Mouse (Mus musculus): ENCODE measurements around the gene Bend3.
"Not testable (repeated sequence)": the region's sequence is repeated elsewhere in the genome, so short reads cannot be mapped to it uniquely, and the experiment has no call there.

Bend3 gene

DNA sequence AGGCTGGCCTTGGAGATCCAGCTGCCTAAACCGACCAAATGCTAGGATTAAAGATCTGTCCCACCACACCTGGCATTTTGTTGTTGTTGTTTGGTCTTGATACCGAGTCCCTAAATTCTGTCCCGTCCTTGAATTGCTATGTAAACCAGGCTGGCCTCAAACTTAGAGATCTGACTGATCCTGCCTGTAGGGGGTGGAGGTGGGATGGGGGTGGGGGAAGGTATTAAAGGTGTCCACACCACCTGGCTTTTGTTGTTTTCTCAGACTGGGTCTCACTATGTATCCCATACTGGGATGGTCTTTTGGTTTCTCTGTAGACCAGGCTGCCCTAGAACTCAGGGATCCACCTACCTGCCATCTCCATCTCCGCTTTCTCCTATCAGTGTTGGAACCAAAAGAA lies 2.5 kb downstream of the Bend3 start:
- DNase-seq = no peak

DNA sequence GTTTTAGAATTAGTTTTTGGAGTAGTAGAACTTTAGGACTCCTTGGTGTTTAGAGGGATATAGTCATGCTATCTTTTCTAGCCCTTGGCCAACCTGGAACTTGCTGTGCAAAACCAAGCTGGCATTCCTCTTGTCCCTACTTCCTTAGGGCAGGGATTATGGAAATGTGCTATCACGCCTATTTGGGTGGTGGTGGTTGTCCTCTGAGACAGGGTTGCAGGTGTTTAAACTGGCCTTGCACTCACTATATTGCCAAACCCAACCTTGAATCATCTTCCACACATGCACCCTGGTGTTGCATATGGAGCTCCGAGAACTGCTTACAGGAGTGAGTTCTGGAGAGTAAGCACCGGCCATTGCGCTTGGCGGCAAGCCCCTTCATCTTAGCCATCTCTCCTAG lies 3.4 kb downstream of the Bend3 start:
- DNase-seq = no peak

DNA sequence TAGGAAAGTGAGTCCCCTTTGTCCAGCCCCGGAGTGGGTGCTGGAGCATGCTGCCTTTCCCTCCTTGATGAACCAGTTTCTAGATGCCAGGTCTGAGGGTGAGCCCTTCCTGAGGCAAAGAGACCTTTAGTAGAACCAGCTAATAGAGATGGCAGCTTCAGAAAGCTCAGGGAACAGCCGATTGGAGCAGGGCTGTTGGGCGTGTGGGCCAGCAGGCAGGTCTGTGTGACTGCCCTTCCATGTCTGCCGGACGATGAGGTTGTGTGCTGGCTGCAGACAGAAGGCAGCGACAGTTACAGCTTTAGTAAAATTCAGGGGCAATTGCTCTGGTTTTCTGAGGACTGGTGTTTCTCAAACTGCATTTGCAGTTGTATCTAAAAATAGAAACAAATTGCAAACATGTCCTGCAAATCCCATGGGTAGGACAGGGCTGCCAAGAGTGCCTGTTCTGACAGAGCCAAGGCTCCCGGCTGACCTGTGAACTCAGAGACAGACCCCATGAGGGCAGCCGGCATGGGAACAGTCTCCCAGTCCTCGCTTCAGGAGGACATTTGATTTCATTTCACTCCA lies 4.9 kb downstream of the Bend3 start:
- DNase-seq = no peak

DNA sequence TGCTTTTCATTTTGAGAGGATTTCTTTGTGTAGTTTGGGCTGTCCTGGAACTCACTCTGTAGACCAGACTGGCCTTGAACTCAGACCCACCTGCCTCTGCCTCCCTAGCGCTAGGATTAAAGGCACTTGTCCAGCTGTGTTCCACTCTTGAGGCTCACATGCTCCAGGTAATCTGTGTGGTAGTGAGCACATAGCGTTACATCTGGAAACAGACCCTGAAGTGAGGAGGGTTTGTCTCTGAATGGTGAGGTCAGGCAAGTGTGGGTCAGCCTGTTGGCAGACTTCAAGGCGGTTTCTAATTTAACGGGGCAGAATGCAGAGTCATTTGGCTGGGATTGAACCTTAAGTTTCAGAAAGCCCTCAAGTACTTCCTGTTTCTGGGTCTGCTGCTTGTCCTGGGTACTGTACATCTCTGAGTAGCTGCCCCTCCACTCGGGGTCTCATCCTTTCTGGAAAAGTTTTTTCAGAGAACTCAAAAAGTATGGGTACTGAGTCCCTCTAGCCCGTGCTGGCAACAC lies 7.2 kb downstream of the Bend3 start:
- DNase-seq = no peak

DNA sequence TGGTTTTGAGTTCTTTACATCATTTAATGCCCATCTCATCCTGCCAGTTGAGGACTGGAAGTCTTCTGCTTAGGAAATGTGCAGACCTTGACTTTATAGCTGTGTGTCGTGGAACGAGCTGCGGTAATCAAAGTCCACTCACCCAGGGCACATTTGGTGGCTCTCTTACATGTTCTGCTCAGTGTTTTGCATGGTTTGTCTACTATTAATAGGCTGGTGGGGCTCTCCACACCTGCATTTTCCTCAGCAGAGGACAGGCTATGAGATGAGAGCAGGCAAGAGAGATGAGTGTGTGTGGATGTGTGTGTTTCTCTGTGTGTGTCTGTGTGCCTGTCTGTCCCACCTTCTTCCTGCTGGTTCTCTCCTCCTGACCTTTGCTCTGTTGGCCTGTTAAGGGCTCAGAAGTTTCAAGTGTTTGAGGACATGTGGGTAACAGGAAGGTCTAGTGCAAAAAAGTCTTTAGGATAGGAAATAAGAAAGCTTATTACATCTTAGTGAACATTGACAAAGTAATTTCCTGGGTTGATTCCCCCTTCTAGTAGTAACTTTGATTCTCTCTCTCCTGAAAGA lies 8.9 kb downstream of the Bend3 start:
- no peak for DNase-seq

DNA sequence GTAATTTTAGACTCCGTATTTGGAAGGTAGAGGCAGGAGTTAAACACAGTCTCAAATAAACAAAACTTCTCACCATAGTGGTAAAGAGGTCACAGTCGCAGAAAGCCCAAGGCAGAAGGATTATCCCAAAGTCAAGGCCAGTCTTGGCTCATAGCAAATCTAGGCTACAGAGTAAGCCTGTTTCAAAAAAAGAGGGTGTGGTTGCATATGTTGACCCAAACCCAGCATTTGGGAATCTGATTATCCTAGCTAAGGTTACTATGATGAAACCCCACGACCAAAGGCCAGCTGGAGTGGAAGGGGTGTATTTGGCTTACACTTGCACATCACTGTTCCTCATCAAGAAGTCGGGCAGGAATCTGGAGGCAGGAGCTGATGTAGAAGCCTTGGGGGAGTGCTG lies 9.6 kb downstream of the Bend3 start:
- DNase-seq = no peak

DNA sequence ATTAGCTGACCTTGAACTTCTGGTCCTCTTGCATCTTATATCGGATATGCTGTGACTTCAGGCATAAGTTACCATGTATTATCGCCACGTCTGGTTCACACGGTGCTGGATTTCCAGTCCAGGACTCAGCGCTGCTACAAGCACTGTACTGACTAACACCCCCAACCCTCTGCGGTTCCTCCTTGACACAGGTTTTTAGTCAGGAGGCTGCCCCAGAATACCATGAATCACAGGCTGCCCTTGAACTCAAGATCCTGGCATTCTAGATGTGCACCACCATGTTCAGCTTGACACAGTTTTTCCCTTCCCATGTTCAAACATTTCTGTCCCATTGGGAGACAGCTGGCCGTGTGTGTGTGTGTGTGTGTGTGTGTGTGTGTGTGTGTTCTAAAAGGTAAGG lies 10.5 kb downstream of the Bend3 start:
- DNase-seq = no peak

DNA sequence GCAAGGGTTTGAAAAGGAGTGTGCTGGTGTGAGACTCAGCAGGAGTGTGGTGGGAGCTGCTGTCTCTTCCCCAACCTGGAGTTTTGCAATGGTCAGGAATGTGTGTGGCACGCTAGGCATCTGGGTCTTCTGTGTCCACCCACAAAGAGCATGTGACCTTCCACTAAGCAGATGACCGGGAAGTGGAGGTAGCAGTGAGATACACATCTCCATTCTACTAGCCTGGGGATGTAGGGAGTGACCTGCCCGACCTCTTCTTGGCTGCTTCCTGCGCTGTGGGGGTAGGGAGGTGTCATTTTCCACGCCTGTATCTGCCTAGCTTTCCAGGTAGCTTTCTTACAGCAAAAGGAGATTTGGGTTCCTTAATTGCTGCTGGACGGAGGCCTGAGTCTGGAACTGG lies 10.9 kb downstream of the Bend3 start:
- DNase-seq = no peak

DNA sequence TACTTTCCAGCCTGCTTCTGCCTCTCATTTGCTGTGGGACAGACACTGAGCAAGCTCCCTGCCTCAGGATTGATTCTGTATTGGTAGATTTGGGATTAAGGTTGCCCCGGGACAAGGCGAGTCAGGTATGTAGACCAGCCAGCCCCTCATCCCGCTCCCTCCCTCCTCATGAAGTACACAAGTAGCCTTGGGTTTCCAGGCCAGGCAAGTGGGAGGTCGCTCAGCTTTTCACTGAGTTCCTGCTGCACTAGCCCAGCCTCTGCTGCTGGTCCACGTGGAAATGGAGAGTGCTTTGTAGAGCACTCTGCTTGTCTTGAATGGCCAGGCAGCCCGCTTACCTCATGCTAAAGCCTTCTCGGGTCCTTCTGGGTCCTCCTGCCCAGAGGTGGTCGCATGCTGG lies 11.4 kb downstream of the Bend3 start:
- no peak for DNase-seq

DNA sequence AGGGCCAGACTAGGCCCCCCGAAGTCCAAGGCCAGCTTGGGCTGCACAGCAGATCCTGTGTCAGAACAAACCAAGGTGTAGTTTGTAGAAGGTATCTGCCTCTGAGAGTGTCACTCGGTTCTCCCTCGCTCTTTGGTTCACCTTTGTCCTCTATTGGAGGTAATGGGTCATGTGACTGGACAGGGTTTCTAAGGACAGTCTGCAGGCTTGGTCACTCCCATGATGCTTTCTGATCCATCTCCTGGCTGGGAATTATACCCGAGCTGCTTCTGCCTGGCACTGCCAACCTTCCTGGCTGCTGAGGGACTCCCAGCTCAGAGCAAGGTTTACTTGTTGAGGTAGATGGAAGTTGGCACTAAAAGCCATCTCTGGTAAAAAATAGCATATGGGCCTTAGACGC lies 12.2 kb downstream of the Bend3 start:
- no peak for DNase-seq

DNA sequence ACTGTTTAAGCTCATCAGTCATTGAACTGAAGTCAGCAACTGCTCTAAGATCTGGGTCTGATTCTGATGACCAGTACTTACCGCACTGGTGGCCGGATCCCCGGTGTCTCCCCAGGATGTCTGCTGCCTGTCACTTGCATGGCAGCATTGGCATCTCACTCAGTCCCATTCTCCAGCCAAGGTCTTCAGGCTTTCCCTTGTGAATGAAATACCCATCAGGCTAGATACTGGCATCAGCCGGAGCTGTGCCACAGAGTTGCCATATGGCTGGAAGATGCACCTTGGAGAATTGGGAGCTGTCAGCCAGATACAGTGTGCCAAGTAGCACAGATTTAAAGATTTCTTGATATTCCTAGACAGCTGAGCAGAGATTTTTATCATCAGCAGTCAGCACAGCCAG lies 24.0 kb downstream of the Bend3 start:
- DNase-seq = no peak

DNA sequence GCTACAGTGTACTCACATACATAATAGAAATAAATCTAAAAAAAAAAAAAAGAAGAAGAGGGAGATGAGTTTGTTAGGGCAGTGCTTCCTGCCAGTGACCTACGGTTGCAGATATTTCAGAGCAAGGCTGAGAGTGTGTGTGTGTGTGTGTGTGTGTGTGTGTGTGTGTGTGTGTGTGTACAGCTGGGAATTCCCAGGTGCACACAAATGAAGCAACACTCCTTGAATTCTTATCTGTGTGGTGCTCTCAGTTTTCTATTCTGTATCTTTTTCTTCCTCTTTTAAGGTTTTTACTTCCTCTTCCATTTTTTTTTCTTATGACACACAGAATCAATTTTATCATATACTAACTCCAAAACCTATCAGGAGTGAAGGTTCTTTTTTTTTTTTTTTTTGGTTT lies 25.7 kb downstream of the Bend3 start:
- no peak for DNase-seq

DNA sequence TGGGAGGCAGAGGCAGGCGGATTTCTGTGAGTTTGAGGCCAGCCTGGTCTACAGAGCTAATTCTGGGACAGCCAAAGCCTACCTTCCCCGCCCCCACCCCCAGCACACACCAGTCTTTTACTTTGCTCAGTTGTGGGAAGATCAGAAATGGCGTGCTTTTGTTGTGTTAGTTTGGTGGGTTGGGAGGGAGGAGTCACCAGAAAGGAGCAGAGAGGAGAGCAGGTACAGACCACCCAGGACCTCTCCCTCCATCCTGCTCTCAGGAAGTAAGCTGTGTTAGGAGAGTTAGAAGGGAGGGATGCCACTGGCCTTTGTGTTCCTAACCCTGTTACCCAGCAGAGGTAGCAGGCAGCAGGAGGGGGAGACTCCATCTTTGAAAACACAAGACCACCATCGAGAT lies 28.4 kb downstream of the Bend3 start:
- no peak for DNase-seq

DNA sequence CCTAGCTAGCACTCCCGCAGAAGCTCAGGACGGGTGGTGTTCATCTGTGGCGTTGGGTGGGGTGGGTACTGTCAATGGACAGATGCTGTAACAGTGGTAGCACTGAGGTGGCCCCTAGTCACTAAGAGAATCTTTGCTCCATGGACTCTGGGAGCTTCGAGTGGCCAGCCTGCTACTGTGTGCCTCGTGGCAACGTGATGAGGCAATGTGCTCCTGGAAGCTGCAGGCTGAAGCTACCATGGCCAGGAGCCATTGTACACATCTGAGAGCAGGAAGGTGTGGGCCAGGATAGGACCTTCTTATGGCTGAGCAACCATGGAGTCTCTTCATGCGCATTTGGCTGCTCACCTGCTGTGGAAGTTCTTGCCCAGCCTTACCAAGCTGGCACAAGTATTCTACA lies 30.6 kb downstream of the Bend3 start:
- DNase-seq = no peak

DNA sequence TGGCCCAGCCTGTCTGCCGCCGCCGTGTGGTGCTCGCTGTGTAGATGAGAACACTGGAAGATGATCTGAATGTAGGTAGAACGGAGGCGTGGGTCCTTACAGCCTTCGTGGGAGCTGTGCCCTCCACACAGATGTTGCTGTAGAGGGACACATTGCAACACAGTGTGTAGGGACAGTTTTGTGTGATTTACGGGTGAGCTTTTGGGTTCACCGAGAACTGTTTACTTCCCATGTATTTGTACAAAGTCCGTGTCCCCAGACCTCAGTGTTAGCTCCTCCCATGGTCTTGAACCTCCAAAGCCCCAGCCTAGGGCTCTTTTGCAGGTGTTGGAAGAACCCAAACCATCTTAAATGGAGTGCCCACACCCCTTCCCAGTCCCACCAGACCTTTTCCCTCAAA lies 34.3 kb downstream of the Bend3 start:
- DNase-seq = no peak

DNA sequence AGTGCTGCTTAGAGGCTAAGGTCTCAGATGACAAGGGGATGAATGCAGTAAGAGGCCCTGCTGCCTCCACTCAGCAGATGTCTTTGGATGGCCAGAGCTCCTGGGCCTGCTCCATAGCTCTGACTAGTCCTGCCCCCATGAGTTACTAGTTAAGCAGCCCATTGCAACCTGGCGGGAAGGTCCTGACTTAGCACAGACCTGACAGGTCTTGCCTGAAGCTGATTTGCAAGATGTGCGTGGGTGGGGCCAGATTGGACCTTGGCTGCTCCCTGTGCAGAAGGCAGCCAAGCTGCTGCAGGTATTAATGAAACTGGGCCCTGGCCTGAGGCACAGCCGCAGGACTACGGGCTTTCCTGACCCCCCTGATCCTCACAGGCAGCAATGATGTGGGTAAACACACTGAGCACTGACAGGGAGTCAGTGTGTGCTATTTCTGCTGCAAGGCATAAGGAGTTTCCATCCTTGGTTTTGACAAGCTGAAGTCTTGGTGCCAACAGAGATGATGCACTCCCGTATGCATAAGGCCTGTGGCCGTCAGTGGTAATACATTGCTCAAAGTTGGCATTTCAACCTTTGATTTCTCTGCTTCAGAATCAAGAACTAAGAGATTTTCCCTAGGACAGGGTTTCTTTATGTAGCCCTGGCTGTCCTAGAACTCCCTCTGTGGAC lies 38.5 kb downstream of the Bend3 start:
- no peak for DNase-seq

DNA sequence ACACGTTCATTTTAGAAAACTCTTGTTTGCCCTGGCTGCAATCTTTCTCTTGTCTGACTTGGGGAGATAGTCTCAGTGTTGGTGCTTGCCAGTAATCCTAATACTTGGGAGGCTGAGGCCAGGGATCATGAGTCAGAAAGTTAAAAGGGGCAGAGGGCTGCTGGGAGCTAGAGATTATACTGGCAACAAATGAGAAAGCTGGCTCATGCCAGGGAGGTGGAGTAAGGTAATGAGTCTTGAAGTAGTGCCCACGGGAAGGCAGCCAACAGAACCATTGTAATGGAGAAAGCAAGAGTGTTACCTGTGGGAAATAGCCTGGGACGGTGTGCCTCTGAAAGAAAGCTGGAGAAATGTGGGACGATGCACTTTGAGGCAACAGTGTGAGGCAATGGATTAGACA lies 39.2 kb downstream of the Bend3 start:
- no peak for DNase-seq

DNA sequence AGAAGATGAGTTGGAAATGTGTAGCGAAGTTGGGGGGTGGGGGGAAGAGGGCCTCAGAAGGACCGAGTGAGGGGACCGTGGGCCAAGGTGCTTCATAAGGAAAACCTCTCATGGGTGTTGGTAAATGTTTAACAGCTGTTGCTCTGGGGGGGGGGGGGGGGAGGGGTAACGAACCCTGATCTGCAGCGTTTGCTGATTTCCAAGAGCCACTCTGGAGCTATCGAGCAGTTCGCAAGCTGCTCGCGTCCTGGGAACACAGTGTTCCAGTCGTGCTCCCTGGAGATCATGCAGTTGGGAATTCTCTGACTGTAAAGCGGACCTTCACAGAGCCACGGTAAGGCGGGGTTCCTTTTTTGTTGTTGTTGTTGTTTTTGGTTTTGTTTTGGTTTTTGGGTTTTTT lies 39.7 kb downstream of the Bend3 start:
- DNase-seq = no peak

DNA sequence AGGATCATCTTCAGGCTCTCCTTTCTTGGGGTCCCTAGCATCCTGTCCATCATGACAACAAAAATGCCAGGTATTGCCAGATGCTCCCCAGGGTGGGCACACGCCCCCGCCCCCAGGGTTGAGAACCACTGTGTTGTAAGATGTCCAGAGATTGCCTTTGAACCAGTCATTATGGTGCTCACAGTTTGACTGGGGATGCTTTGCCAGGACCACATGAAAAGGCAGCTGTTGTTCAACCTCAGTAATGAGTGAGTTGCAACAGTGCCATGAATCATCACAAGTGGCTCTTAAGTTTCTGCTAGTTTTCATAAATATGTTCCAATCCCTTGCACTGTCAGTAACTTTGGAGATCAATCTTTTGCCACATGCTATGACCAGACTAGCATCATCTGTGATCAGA lies 41.3 kb downstream of the Bend3 start:
- DNase-seq = no peak

DNA sequence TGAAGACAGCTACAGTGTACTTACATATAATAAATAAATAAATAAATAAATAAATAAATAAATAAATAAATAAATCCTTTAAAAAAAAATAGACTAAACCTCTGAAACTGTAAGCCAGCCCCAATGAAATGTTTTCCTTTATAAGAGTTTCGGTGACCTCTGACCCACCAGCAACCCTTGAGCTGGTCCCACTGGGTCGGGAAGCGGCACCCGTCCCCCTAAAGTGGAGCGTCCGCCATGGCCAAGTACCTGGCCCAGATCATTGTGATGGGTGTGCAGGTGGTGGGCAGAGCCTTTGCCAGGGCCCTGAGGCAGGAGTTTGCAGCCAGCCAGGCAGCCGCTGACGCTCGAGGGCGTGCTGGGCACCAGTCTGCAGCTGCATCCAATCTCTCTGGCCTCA lies 45.3 kb downstream of the Bend3 start, which contains the start of gene Gm9803:
Gene Gm9803 (plus strand): TSS at position 154 of the 400 bp plus-strand sequence.
- not testable (repeated sequence) for DNase-seq

DNA sequence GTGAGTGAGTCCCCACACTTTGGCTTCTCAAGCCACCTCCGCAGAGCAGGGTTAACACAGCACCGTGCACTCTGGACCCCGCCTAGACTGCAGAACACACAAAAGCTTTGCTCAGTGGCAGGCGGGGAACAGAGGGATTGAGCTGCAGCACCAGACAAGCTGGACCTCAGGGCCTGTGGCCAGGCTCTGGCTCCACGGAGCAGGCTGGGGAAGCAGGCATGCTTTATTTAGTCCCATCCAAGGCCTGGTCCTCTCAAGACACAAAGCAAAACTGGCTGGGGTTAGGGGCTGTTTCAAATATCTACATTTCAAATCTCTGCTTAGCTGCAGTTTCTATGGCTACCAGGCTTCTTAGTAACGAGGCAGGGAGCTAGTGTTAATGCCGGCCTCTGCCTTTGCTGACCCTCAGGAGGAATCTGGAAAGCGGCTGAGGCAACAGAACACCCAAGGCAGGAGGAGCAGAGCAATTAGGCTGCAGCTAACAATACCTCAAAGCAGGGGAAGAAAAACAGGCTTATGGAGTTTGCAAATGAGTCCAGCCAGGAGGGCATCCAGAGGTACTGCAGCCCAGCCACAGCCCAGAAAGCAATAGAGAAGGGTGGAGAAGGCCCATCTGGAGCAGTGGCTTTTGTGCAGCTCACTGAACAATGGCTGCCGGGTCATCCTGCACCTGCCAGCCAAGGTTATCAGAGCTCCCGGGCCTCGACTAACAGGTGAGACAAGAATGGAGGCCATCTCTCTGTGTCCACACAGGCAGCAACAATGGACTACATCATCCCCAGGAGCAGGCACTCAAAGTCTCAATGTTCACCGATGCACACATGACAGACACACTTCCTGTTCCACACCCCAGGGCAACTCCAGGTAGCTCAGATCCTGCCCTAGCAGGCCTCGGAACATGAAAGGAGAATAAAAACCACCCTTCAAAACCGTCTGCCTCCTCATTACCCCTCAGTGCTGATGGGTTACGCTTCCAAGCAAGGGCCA lies 48.9 kb downstream of the Bend3 start:
- no peak for DNase-seq

DNA sequence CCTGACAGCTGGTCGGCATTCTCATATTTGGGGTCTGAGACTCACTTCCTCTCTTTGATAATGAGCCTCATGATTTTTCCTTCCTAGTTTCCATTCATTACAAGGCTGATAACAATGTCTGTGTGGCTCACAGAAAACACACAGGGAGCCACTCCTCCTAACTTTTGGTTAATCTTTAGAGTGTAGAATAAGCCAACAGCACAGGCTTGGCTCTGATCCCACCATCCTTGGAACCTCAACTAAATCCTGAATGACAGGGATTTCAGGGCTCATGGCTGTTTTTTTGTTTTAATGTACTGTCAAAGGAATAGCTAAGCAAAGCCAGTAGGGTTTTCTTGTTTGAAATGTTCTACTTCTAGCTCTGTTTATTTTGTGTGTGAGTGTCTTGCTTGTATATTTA lies 55.8 kb downstream of the Bend3 start:
- DNase-seq = no peak

DNA sequence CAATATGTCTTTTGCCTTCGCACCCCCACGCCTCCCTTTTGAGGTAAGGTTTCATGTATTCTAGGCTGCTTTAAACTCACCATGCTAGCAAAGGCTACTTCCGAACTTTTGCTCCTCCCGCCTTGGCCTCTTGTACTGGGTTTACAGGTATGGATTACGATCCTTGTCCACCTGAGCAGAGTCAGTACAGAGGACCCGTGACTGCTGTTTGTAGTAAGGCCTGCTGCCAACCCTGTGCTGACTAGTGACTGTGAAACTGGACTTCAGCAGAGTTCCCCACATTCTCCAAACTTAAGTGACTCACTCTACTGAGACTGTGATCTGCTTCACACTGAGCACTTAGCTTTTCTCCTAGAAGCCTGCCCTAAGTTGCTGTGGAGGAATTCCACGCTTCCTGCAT lies 59.0 kb downstream of the Bend3 start:
- DNase-seq = no peak

Measured in thymus, postnatal 36 days (tissue).